Mouse (Mus musculus) thymus, postnatal 14 days (tissue): ENCODE results near the gene Ppp1r2.
A peak's percentile ranks its signal among the peaks of the same experiment; 100 is the strongest.
"Not testable (repeated sequence)": the region's sequence is repeated elsewhere in the genome, so short reads cannot be mapped to it uniquely, and the experiment has no call there.

Experiments used
- DNase-seq: peaks from one replicate; pipeline ENCODE4 v3.0.0; 2021

Gene Ppp1r2

DNA sequence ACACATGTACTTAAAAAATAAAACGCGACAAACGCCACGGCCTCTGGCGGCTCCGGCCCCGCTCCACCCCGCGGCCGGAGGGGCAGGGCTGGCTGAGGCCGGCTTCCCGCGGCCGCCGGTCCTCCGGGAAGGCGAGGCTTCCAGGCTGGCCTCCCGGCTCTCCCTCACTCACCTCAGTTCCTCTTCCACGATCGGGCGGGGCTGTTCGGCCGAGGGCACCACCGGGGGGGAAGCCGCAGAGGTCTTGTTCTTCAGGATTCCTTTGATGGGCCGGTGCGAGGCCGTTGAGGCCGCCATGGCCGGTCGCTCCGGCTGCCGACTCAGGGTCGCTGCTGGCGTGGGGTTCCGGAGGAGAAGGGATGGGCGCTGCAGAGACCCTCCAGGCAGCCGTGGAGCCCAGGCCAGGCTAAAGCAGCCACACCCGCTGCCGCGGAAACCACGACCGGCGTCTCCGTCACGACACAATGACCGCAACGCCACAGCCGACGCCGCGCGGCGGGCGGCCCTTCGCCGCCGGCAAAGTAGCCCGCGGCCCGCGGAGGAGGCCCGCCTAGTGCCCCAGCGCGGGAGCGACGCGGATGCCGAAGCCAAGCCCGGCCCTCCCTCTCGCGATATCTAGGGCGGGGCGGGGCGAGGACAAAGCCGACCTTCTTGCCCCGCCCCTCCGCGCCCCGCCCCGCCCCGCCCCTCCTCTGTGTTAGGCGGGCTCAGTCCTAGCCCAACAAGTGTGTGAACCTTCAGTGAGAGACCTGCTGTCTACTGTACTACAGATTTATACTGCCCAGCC, at the start of gene Ppp1r2:
Gene Ppp1r2 (minus strand): TSS at position 604 of the 787 bp plus-strand sequence.
- peak; percentile 94 for DNase-seq

DNA sequence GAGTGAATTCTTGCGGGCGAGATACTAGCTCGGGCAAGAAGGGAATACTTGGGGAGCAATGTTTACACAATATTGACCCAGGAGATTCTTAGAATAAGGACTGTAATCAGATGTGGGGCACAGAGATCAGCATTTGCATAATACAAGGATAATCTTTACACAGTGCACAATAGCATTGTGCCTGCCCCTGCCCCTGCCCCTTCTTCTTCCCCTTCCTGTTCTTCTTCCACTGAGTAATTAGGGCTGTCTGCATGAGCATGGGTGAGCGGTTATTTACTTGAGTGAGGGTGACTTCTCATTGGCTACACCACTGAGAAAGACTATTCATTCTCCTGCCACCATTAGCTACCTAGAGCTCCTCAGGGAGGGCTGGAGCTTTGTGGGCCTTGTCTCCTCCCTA, 46.4 kb upstream of the Ppp1r2 start:
- no peak for DNase-seq

DNA sequence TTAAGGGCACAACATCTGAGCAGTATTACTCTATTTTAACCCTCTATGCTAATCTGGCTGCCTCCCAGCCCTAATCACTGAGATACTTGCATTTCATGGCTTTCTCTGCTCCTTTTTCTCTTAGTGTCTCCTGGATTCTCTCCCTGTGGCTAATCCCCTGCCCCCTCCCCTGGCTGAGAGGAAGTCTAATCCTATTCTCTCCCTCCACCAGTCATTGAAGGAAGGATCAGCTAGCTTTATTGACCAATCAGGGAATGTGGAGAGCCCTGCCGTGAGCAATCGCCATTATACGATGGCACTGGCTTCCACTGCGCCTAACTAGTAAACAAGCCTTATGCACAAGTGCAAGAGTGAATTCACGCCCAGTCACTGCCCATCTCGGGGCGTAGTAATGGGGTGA, 45.9 kb upstream of the Ppp1r2 start:
- DNase-seq, result no peak

DNA sequence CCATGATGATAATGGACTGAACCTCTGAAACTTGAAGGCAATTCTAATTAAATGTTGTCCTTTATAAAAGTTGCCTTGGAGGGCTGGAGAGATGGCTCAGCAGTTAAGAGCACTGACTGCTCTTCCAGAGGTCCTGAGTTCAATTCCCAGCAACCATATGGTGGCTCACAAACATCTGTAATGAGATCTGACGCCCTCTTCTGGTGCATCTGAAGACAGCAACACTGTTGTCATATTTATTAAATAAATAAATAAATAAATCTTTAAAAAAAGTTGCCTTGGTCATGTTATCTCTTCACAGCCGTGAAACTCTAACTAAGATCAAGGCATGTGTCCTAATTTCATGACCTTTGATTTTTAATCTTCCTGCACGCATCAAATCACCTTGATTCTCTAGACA, 44.6 kb upstream of the Ppp1r2 start:
- DNase-seq, result not testable (repeated sequence)

DNA sequence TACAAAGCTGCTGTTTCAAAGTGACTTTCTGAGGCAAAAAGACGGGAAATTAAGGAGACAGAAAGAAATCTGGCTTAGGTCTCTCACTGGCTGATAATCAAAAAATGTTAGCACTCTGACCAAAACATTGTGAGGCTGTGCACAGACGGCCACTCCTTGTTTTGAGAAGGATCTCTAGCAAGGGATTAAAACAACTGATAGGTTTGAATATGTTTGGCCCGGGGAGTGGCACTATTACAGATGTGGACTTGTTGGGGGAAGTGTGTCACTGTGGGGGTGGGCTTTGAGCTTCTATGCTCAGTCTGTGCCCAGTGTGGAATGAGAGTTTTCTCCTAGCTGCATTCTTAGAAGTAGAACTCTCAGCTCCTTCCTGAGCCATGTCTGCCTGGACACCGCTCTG, 44.2 kb upstream of the Ppp1r2 start:
- no peak for DNase-seq

DNA sequence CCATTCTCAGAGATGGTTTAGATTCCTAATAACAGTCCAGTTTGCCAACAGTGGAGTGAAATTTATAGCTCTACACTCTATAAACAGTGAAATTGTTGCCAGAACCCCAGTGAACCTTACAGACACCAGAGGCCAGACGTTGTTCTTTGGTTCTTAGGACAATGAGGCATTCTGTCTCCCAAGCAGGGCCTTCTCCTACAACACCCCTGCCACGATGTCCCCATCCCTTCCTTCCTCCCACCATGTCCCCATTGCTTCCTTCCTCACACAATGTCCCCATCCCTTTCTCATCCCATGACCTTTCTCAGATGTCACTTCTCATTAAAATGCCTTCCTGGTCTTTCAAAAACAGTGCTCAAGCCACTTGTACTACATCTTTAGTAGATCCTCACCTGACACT, 43.3 kb upstream of the Ppp1r2 start:
- no peak for DNase-seq

DNA sequence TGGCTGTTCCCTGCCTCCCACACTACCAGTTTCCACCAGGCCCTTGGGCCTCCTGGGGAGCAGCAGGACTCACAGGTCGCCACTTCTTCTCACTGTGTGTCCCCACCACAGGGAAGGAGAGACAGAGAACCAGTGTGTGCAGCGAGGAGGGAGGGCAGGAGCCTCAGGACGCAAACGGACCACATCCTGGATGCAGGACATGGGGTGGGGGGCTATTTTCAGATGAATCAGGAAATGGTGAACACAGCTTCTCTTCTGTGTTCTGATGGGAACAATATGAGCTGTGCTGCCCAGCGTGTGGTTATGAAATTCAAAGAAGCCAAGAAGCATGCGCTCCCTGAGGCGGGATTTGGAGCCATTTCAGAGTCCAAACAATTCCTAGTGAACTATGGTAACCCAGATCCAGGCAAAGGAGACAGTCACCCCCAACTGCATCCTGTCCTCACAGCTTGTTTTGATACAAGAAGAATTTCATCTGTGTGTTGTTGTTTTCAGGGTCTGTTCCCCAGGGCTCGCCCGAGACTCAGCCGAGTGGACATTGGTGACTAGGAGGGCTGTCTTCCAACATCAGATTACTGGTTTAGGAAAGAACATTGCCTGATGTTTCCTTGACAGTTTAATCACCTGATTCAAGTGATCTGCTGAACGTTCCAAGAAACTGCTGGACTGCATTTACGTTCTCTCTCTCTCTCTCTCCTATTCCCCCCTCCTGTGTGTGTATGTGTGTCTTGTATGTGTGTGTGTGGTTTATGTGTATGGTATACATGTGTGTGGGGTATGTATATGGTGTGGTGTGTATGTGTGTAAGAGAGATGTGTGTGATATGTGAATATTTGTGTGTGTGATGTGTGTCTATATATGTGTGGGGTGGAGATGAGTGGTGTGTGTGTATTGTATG, 41.4 kb upstream of the Ppp1r2 start:
- not testable (repeated sequence) for DNase-seq

DNA sequence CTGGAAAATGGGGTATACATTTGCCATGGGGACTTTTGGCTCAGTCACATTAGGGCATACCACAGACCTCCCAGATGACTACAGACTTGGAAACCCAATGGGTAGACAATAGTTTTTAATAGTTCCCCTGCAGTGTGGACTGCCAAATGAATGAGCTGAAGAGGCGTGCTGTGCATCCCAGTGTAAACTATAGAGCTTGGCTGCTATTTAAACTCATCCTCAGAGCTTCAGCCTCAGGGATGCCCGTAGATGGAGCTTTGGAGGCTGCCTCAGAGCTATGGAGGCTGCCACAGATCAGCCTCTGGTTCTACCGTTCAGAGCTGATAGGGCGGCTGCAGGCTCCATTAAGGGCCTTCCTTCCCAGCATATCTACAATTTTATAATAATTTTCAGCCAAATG, 40.2 kb upstream of the Ppp1r2 start:
- no peak for DNase-seq

DNA sequence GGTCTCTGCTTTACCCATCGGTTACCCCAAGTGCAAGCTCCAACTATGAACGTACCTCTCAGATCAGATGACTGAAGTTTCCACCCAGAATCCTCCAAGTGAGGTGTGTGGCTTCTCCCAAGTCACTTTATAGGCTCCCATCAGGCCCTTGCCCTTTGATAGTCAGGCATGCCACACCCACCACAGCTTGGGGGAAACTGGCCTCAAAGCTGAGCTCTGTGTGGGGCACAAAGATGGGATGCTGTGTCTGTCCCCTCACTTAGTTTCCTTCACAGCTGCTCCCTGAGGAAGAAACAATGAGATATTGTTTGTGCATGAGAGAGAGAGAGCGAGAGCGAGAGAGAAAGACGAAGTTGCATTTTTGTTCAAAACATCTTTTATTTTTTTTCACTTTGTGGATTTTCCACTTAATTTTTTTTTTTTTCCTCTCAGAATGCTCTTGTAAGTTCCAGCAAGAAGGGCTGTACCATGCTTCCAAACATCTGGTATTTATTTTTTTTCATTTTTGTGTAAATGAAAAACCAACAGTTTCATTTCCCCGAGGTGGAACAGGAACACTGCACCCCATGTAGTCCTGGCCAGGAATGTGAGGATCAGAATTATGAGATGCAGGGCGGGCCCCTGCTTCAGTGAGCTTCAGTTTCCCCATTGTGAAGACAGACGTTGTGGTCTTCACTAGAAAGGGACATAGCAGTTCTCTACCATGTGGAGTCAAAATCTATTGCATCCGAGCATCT, 39.6 kb upstream of the Ppp1r2 start, which contains the start of gene Apod:
Gene Apod (minus strand): TSS at position 312 of the 737 bp plus-strand sequence.
- no peak for DNase-seq

DNA sequence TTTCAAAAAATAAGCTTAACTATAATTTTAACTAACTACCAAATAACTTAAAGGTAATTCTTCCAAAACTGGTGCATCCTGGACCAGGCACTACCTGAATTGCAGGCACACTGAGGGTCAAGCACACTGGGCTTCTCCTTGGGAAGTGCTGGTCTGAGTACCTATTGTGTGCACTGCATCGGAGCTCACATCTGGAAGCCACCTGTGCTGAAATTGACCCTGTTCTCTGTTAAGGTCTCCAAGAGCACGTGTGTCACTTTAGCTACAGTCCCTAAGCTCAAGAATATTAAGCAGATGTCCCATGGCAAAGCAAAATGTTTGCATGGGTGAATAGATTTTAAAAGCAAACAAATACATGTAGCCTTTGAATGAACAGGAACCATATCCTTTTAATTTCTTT, 38.5 kb upstream of the Ppp1r2 start:
- no peak for DNase-seq

DNA sequence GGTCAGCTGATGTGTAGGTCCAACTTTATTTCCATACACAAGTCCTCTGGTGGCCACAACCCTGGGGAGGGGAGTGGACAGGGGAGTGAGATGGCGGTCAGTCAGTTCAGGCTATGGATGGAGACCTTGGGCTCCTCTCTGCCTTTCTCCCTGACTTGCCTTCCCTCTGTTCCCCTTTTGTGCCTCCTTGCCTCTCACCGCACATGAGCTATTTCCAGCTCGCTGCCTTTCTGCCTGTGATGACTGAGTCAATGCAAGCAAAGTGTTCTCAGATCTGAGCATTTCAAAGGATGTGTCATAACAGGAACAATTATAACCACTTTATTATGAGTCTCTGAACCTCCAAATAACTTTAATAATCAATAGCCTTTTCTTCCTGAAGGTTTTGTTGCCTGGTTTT, 37.2 kb upstream of the Ppp1r2 start:
- no peak for DNase-seq

DNA sequence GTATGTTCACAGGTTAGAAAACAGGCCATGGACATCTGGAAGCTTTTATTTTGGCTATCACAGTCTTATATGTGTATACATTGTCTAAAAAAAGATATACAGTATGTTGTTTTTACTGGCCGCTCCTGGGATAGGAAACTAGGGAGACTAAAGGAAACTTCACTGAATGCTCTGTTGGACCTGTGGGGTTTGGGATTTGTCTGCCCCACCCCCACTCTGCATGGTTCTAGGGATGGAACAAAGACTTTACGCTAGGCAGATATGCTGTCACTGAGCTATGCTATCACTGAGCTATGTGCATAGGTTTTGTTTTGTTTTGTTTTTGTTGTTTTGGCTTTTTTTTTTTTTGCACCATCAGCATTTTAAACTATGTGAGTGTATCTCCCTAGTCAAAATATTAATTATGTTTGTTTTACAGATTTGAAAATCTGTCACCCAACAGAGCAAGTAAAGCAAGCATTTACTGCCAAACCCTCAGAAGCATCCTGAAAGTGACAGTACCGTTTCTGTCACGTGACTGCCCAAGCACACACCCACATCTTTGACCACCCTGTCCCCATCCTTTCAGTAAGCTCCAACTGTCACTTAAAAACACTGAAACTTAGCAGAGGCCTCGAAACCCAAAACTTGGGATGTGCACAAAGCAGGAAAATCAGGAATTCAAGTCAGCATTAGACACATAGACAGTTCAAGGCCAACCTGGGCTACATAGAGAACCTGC, 30.3 kb upstream of the Ppp1r2 start:
- no peak for DNase-seq

DNA sequence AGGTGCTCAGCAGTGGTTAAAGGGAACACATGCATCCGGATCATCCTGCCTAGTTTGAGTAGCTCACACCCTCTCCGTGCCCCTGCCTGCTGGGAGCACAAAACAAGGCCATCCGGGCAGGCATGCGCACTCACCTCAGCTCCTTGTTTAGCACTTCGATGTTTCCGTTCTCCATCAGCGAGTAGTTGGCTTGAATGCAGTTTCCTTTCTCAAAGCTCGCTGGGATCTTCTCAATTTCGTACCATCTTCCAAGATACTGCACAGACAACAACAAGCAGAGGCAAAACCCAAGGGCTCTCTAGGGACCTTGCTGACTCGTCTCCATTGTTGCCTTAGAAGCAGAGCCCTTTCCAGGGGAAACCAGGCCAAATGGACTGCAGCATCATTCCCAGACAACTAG, 28.2 kb upstream of the Ppp1r2 start:
- no peak for DNase-seq

DNA sequence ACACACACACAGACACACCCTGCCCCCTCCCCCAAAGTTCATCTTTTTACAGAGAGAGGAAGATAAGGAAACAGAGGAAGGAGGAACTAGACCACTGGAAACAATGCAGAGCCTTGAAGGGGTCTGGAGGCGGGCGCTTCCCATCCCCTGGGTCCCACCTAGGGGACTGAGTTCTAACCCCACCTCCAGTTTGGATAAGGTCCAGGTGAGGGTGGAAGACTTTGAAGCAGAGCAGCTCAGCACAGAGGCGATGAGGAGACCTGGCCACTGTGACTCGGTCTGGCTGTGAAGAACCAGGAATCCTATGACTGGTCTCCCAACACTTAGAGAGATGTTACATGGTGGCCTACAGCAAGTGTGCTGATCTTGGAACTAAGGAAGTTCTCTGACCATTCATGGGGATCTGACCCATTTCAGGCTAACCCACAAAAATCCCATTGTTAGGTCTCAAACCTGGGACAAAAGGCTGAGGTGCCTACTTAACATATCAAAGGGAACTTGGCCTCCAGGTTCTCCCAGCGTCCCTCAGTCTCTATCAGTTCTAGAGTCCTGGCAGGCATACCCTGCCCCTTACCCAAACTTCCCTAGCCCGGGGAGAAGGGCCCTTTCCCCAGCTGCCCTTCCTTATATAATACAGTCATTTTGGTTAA, 25.9 kb upstream of the Ppp1r2 start:
- DNase-seq, result no peak

DNA sequence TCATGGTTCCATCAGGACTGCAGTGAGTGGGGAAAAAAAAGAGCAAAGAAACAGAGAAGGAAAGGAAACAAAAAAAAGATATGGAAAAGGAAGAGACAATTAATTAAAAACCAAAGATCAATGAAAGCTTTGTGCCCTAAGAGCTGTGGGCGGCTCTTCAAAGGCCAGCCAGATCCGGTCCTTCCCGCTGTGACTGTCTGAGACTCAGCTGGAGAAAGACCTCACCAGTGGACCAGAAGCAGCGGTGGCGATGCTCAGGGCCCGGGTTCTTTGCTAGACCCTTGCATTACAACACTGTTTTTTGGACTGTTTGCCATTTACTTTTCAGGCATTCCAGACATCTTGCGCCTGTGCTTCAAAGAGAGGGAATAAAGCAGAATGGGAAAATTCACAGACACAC, 25.4 kb upstream of the Ppp1r2 start:
- DNase-seq, result no peak

DNA sequence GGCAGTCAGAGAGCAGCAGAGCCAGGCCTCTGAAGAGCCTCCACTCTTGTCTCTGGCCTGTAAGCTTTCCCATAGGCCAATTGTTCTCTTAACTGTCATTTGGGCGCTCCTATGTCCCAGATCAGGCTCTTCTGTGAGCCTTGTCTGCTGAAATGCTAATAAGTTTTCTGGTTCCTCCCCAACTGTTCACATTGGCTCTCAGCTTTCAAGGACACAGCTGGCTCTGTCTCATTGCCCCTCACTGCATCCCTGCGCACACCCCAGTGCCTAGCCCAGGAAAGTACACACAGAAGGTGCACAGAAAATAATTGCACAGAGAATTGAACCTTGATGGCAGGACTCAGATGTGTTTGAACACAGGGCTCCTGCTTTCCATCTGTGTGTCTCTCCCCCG, 24.9 kb upstream of the Ppp1r2 start:
- no peak for DNase-seq

DNA sequence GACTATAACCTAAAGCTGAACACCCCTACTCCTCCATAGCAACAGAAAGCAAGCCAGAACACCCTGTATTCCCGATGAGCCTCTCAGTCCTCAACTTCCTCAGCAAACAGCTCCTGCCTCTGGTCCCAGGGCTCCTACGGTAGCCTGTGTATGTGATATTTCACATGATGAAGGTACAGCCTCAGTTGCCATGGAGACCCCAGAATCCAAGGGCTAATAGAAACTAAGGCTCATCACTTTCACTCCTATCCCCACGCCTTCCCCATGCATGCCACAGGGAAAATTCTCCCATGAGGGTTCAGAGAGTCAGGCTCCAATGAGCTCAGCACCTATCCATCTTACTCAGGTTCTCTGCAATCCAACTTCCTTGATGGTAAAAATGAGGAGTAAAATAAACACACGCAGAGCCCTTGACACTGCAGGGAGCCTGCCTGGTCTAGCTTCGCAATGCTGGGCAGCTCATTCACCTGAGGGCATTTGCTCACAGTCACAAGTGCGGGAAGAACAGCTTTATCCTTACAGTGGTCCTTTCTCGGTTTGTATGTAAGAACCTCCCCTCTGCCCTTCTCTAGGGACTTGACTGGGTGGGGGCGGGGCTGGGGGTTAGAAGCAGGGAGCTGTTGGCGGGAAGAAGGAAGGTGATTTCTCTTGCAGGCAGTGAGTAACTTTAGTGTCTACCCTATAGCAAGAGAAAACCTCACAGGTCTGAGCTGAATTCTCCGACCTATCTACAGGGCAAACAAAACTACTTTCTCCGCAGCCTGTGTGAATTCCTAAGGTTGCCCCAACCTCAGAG, 24.3 kb upstream of the Ppp1r2 start:
- no peak for DNase-seq

DNA sequence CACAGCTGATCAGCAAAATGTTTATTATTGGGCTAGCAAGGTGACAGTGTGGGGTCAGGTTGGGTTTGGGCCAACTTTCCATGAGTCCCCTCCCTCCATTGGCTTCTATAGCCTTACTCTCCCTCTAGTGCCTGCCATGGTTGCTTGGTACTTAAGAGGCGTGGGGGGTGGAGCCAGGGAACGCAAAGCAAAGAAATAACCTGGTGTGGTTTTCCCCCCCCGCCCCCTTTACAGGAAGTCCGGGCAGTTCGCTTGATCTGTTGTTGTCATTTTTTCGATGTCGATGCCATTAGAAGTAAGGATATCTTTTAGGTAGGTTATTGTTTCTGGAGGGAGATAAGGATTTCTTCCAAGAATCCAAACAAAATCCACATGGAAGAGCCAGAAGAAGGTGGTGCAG, 22.0 kb upstream of the Ppp1r2 start:
- no peak for DNase-seq

DNA sequence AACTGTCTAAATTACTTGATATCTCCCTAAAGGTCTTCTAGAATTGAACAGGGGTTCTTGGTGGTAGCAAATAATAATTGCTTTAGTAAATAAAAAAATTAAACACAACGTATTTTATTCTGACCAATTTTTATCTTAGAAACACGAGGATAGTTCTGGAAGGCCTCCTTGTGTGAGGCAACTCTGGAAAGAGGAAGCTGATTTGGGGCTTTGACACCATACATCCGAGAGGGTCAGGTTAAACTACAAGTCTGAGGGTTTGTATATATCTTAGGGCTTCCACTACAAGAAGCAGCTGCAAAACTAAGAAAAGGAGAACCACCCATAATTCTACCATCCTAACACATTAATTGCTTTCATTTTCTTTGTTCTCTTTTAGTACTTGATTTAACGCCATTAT, 18.7 kb upstream of the Ppp1r2 start:
- DNase-seq, result no peak

DNA sequence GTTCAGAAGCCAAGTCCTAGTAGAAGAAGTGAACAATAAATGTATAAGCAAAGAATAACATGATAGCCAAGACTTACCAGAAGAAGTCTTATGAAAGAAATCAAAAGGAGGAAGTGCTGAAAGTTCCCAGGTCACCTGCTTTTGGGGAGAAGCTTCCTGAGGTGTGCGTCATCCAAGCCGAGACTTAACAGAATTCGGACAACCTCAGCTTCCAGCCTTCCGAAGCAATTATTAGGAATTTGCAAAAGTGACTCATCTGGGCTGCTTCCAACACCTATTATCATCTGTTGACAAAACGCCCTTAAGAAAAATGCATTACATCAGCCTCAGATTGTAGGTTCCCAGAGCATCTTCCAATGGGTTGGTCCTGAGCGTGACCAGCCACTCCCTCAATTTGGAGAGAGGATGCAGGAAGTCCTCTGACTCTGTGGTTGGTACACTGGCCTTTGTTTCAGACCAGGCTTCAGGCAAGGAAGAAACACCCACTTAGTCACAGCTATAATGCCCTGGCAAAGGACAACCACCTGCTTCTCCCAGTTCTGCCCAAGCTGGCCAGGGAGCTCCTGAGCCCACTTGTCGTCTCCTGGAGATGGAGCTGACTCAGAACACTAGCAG, 15.8 kb upstream of the Ppp1r2 start:
- no peak for DNase-seq

DNA sequence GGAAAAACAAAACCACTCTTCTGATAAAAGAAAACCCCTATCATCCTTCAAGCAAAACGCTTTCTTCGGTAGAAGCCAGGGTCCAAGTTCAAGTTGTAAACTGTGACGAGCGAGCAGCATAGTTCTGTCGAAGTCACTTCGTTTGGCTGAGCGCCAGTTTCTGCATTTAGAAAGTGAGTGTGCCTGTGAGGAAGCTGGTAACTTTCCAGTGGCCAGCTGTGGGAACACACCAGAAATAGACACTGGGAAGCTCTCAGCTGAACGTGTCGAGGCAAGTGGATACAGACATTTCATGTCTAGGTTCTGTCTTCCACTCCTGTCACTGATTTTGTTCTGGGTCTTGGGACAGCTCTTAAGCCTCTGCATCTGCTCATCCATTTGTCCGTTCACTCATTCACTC, 15.2 kb upstream of the Ppp1r2 start:
- no peak for DNase-seq
